Mouse (Mus musculus) heart, adult 2 months (tissue): ENCODE measurements at regions not wholly inside any gene's neighbourhood (a gene's known extent, or its start where the extent isn't known, plus 50 kb on each side); places are given as distances from the start of the nearest gene placed in this dataset.

ENCODE experiments used
- CTCF ChIP-seq: fragments of 200-600 bp; IDR thresholded peaks from 2 replicates; pipeline ENCODE4 v1.8.1; 2022; ENCODE audit warnings: antibody characterized with exemption, mild to moderate bottlenecking, moderate library complexity
- EP300 ChIP-seq: fragments of 200-500 bp; IDR thresholded peaks from 2 replicates; pipeline ENCODE4 v1.6.1; 2011; ENCODE audit warnings: low read depth, low read length, control low read depth; ENCODE audit not compliant: insufficient read depth
- POLR2A ChIP-seq: fragments of 200-500 bp; IDR thresholded peaks from 2 replicates; pipeline ENCODE4 v1.6.1; 2011; ENCODE audit warnings: mild to moderate bottlenecking, low read depth, low read length, control low read depth; ENCODE audit not compliant: insufficient read depth

GRCm38 (mm10) chr12:118698110-118698509 is 148.0 kb upstream of the Sp8 start:
- no peak for TF ChIP-seq POLR2A
- no peak for TF ChIP-seq CTCF
- TF ChIP-seq EP300: no peak
